Mouse (Mus musculus) intestine, postnatal 0 days (tissue): ENCODE data around the gene Sebox. TPM values are rescaled to one million over a fixed set of nuclear protein-coding genes. Genes with fewer than 3 reads are reported as not detected.

Experiments used
- ATAC-seq: fragments of 200-750 bp; cut with Nextera tagmentation; 2 replicates; pipeline ENCODE4 v1.8.0; 2017; ENCODE audit warnings: mild to moderate bottlenecking, moderate TSS enrichment, moderate library complexity
- H3K27ac ChIP-seq: fragments of 300-500 bp; sonication (generic); 2 replicates; pipeline ENCODE4 v1.5.1; 2014; ENCODE audit warnings: mild to moderate bottlenecking, low read depth, low read length, moderate library complexity
- H3K27me3 ChIP-seq: fragments of 300-500 bp; sonication (generic); replicated peaks from 2 replicates; pipeline ENCODE4 v1.6.1; 2014; ENCODE audit warnings: low read length, mixed read lengths; ENCODE audit not compliant: control insufficient read depth, insufficient read depth
- H3K36me3 ChIP-seq: fragments of 300-500 bp; sonication (generic); 2 replicates; pipeline ENCODE4 v1.6.1; 2014; ENCODE audit warnings: mild to moderate bottlenecking, moderate library complexity; ENCODE audit not compliant: control insufficient read depth, insufficient read depth
- H3K4me1 ChIP-seq: fragments of 300-500 bp; sonication (generic); replicated peaks from 2 replicates; pipeline ENCODE4 v1.6.1; 2014; ENCODE audit warnings: antibody characterized with exemption, low read length, mixed read lengths; ENCODE audit not compliant: control insufficient read depth, insufficient read depth
- H3K4me2 ChIP-seq: fragments of 300-500 bp; sonication (generic); replicated peaks from 2 replicates; pipeline ENCODE4 v1.6.1; 2014; ENCODE audit warnings: low read depth, mild to moderate bottlenecking, moderate library complexity
- H3K4me3 ChIP-seq: fragments of 300-500 bp; sonication (generic); 2 replicates; pipeline ENCODE4 v1.5.1; 2014; ENCODE audit warnings: low read depth, low read length
- H3K9ac ChIP-seq: fragments of 300-500 bp; sonication (generic); 2 replicates; pipeline ENCODE4 v1.6.1; 2014; ENCODE audit warnings: mild to moderate bottlenecking, low read depth, low read length
- H3K9me3 ChIP-seq: fragments of 300-500 bp; sonication (generic); 2 replicates; pipeline ENCODE4 v1.6.1; 2016; ENCODE audit warnings: mixed run types; ENCODE audit not compliant: control insufficient read depth
- CTCF ChIP-seq: sonication (generic); IDR thresholded peaks from 2 replicates; pipeline ENCODE4 v1.5.1; 2016; ENCODE audit warnings: low read depth, mild to moderate bottlenecking, control low read depth, antibody characterized with exemption, moderate library complexity
- WGBS: fragments of 180-500 bp; shearing (Covaris S2); extraction: QIAGEN DNeasy Blood & Tissue Kit; methylation state at CpG from one replicate; pipeline ENCODE4 v1.1.7; 2014; 5-methylcytosine and 5-hydroxymethylcytosine counted together
- polyA plus RNA-seq: library from polyadenylated mRNA; unstranded; fragments of >200 nt; fragmentation: Nextera tagmentation; extraction: Ambion mirVana; gene quantifications from 2 replicates; pipeline ENCODE4 v1.2.1, GENCODE M21; 2015

The Sebox gene
- polyA plus RNA-seq, 1 experiment from 2014 or later: not detected

DNA sequence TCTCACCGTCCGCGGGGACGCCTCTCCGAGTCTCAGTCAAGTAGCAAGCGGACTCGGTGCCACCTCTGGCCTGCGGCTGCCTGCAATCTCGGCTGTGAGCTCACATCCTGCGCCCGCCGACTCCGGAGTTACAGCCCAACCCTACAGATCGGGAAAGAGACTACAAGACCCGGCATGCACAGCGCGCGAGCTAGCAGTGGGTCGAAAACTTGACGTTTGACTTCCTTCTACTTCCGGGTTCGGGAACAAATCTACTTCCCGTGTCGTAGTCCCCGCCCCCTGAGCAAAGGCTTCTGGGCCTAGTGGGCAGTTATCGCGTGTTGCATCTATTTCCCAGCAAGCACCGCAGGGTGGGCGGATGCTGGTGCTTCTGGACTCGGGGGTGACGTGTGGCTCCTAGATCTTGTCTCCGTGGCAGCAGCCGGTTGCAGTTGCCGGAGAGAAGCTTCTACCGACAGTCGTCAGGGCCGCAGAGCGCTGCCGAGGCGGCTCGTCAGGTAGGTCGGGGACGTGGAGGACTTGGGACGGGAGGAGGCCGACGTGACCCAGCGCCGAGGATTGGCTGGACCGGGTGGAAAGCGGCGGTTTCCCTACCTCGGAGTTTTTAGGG, 32.9 kb downstream of the Sebox start, which contains the start of the genes Tnfaip1 and Ift20:
Tnfaip1 (minus strand) TSS at position 253 of the 610 bp plus-strand sequence.
Ift20 (plus strand) TSS at position 282 of the 610 bp plus-strand sequence.
- Histone ChIP-seq H3K36me3 (peaks cover 34% of the 10 kb centered on the region), H3K27me3 (no peaks in the 10 kb centered on the region), H3K9me3 (no peaks in the 10 kb centered on the region), H3K4me2 (peak within 1 kb of the TSS; percentile 83), H3K27ac (peak within 1 kb of the TSS; percentile 97), H3K4me3 (peak within 1 kb of the TSS; percentile 85), H3K9ac (peak within 1 kb of the TSS; percentile 87), H3K4me1 (peaks cover 12% of the 10 kb centered on the region)
- no peak for TF ChIP-seq CTCF
- under 1% methylated on average over 52 of the region's 52 CpGs for WGBS
- ATAC-seq: peak; percentile 93

DNA sequence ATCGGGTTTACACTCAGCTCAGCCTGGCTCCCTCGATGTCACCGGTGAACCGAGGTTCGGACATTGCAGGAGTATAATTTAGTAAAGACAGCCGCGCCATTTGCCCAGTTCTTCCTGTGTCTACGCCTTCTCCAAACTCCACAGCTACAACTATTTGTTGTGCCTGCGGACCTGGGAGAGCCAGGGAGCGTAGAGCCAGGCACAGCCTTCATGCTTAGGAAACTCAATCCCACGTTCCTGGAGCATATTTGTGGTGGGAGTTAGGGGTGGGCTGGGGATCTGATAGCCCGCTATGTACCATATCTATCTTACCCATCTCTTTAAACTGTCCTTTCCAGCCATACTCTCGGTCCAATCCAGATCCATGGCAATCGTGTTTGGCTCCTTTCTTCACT, 33.4 kb downstream of the Sebox start:
- 0 out of 2 replicates have a peak, but pooled peaks have one; percentile 0 for ATAC-seq
- peaks cover 12% of the 10 kb centered on the region for H3K4me1 ChIP-seq
- H3K27ac ChIP-seq: peak overlapping the region; percentile 97
- H3K4me3 ChIP-seq: peak overlapping the region; percentile 85
- peak overlapping the region; percentile 87 for H3K9ac ChIP-seq
- TF ChIP-seq CTCF: no peak
- peak overlapping the region; percentile 83 for H3K4me2 ChIP-seq
- peaks cover 32% of the 10 kb centered on the region for H3K36me3 ChIP-seq
- H3K27me3 ChIP-seq: no peaks in the 10 kb centered on the region
- 1% methylated on average over 14 of the region's 14 CpGs for WGBS
- H3K9me3 ChIP-seq: no peaks in the 10 kb centered on the region

DNA sequence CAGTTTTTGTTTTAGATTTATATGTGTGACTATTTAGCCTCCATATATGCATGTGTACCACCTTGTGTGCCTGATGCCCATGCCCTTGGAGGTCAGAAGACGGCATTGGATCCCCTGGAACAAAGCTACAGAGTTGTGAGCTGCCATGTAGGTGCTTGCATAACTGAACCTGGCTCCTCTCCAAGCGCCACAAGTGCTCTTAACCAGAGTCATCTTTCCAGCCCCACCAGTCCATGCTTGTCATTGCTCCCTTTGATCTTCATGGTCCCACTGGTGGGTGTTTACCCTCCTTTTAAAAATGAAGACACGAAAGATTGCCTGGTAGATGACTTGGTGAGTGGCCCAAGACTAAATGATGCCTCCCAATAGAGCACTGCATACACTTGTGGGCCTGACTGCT, 37.1 kb downstream of the Sebox start:
- Histone ChIP-seq H3K9ac (no peak overlapping the region), H3K27me3 (no peaks in the 10 kb centered on the region), H3K4me2 (no peak overlapping the region), H3K4me3 (no peak overlapping the region), H3K36me3 (peaks cover 38% of the 10 kb centered on the region), H3K27ac (no peak overlapping the region), H3K4me1 (peaks cover 4% of the 10 kb centered on the region), H3K9me3 (no peaks in the 10 kb centered on the region)
- TF ChIP-seq CTCF: no peak
- 87% methylated on average over 3 of the region's 3 CpGs for WGBS
- no peak for ATAC-seq

DNA sequence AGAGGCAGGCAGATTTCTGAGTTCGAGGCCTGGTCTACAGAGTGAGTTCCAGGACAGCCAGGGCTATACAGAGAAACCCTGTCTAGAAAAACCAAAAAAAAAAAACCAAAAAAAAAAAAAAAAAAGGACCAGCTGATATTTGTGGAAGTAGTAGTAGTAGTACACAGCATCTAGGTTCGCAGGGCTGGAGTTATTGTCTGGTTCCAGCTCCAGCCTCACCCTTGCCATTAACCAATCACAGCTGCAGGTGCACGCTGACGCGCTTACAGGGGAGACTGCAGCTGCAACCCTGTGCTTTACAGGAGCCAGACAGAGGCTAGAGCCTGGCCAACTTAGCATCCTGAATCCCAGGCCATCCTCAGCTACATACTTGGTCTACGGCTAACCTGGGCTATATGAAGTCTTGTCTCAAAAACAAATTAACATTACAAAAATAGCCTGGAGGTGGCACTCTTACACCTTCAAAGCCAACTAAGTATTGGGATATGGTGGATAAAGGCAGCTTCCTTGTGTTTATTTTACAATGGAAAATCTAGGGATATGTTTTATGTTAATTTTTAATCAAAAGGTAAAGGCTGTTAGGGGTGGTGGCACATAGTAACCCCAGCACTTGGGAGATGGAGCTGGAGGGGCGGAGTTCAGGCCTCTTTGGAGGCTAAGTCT, 41.3 kb downstream of the Sebox start:
- Histone ChIP-seq H3K4me1 (no peaks in the 10 kb centered on the region), H3K4me3 (no peak overlapping the region), H3K4me2 (no peak overlapping the region), H3K9me3 (no peaks in the 10 kb centered on the region), H3K27me3 (no peaks in the 10 kb centered on the region), H3K27ac (no peak overlapping the region), H3K9ac (no peak overlapping the region), H3K36me3 (peaks cover 32% of the 10 kb centered on the region)
- ATAC-seq: no peak
- WGBS: 92% methylated on average over 7 of the region's 7 CpGs
- peak; percentile 45 for TF ChIP-seq CTCF

DNA sequence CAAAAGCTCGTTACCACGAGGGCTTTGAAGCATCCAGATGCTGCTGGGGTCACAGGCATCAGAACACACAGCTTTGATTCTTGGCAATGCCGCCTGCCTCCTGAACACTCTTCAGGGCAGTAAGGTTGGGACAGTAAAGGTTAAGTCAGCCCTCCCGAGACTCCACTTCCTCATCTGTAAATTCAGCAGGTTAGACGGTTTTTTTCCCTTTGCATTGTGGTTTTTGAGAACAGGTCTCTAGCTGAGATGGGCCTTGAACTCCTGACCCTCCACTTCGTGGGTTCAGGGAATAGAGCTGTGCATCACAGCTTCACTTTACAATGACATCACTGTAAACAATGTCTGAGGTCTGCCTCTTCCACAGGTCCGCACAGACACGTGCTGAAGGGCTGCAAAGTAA, 41.9 kb downstream of the Sebox start:
- WGBS: 39% methylated on average over 8 of the region's 8 CpGs

DNA sequence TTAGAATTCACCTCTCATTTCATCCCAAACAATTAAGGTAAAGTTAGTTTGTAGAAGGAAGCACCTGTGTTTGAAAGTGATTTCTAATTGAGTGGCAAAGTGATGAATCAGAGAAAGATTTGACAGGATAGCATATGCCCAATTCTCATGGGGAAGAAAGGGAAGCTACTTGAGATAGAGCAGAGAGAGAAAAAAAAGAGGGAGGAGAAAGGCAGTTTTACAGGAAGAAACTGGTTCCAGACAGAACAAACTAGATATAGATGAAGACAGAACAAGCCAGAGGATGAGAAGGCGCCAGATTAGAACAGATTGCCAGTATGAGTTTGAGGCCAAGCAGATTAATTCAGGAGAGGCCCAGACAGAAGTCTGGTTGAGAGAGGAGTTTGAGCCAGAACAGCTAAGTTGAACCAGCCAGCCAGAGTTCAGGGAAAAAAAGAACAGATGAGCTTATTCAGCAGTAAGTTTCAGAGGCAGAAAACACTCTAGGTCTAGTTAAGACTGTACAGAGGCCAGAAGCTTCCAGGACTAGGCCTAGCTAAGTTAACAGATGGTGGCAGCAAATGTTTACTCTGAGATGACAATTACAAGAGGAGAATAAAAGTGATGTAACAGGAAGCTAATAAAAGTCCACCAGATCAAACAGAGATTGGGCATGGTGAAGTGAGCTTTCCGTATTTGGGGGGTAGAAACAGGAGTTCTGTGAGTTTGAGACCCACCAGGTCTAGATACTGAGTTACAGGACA, 44.6 kb downstream of the Sebox start:
- ATAC-seq: no peak
- Histone ChIP-seq H3K4me1 (0 out of 2 replicates have a peak, but pooled peaks cover 3% of the 10 kb centered on the region), H3K9ac (no peak overlapping the region), H3K4me2 (peak overlapping the region; percentile 84), H3K27me3 (no peaks in the 10 kb centered on the region), H3K9me3 (no peaks in the 10 kb centered on the region), H3K27ac (peak overlapping the region; percentile 54), H3K4me3 (no peak overlapping the region), H3K36me3 (peaks cover 12% of the 10 kb centered on the region)
- 58% methylated on average over 2 of the region's 2 CpGs for WGBS
- TF ChIP-seq CTCF: no peak

More for the DNA sequence above, 41.9 kb downstream of the Sebox start:
- Histone ChIP-seq H3K4me1 (no peaks in the 10 kb centered on the region), H3K4me3 (no peak overlapping the region), H3K9me3 (no peaks in the 10 kb centered on the region), H3K27ac (no peak overlapping the region), H3K4me2 (no peak overlapping the region), H3K36me3 (peaks cover 26% of the 10 kb centered on the region), H3K27me3 (no peaks in the 10 kb centered on the region), H3K9ac (no peak overlapping the region)
- no peak for ATAC-seq
- no peak for TF ChIP-seq CTCF
